Mouse (Mus musculus) liver, postnatal 0 days (tissue): ENCODE measurements around the gene Wwp2. TPM values are rescaled to one million over a fixed set of nuclear protein-coding genes. Genes with fewer than 3 reads are reported as not detected.

Experiments used
- ATAC-seq: fragments of 200-750 bp; cut with Nextera tagmentation; 2 replicates; pipeline ENCODE4 v1.8.0; 2017; ENCODE audit warnings: mild to moderate bottlenecking, moderate library complexity
- DNase-seq: peaks from one replicate; pipeline ENCODE4 v3.0.0-alpha.2; 2016
- H3K27ac ChIP-seq: fragments of 300-500 bp; sonication (generic); 2 replicates; pipeline ENCODE4 v1.5.1; 2014; ENCODE audit warnings: antibody characterized with exemption, moderate library complexity, mild to moderate bottlenecking, low read depth
- H3K27me3 ChIP-seq: fragments of 300-500 bp; sonication (generic); 2 replicates; pipeline ENCODE4 v1.6.1; 2014; ENCODE audit warnings: low read length, control low read depth, mixed read lengths; ENCODE audit not compliant: insufficient read depth
- H3K36me3 ChIP-seq: fragments of 300-500 bp; sonication (generic); replicated peaks from 2 replicates; pipeline ENCODE4 v1.6.1; 2014; ENCODE audit warnings: mild to moderate bottlenecking, control low read depth, low read length, moderate library complexity, mixed read lengths; ENCODE audit not compliant: insufficient read depth
- H3K4me1 ChIP-seq: fragments of 300-500 bp; sonication (generic); 2 replicates; pipeline ENCODE4 v1.6.1; 2014; ENCODE audit warnings: antibody characterized with exemption, mild to moderate bottlenecking, control low read depth; ENCODE audit not compliant: insufficient read depth
- H3K4me2 ChIP-seq: fragments of 300-500 bp; sonication (generic); 2 replicates; pipeline ENCODE4 v1.6.1; 2014; ENCODE audit warnings: low read depth, mild to moderate bottlenecking, low read length, moderate library complexity, mixed read lengths
- H3K4me3 ChIP-seq: fragments of 300-500 bp; sonication (generic); 2 replicates; pipeline ENCODE4 v1.5.1; 2014; ENCODE audit warnings: low read depth, low read length
- H3K9ac ChIP-seq: fragments of 300-500 bp; sonication (generic); replicated peaks from 2 replicates; pipeline ENCODE4 v1.6.1; 2014; ENCODE audit warnings: mild to moderate bottlenecking, moderate library complexity
- H3K9me3 ChIP-seq: fragments of 300-500 bp; sonication (generic); 2 replicates; pipeline ENCODE4 v1.6.1; 2016; ENCODE audit warnings: mild to moderate bottlenecking, control low read depth, low read length, mixed read lengths
- CTCF ChIP-seq: sonication (generic); IDR thresholded peaks from 2 replicates; pipeline ENCODE4 v1.5.1; 2016; ENCODE audit warnings: antibody characterized with exemption, low read depth
- EP300 ChIP-seq: IDR thresholded peaks from 2 replicates; pipeline ENCODE4 v1.6.1; 2016; ENCODE audit warnings: antibody characterized with exemption, low read depth, mild to moderate bottlenecking
- WGBS: fragments of 180-500 bp; shearing (Covaris S2); extraction: QIAGEN DNeasy Blood & Tissue Kit; methylation state at CpG from one replicate; pipeline ENCODE4 v1.1.7; 2014; ENCODE audit not compliant: insufficient replicate concordance; 5-methylcytosine and 5-hydroxymethylcytosine counted together
- polyA plus RNA-seq: library from polyadenylated mRNA; unstranded; fragments of >200 nt; fragmentation: Nextera tagmentation; extraction: Ambion mirVana; gene quantifications from 2 replicates; pipeline ENCODE4 v1.2.1, GENCODE M21; 2015

The Wwp2 gene
- polyA plus RNA-seq, 1 experiment from 2014 or later = 29.1 TPM

GRCm38 (mm10) chr8:107465332-107465990, 29.3 kb downstream of the Wwp2 start:
- H3K4me1 ChIP-seq = no peaks in the 10 kb centered on the region
- DNase-seq (no peak), ATAC-seq (no peak)
- H3K4me3 ChIP-seq = no peak overlapping the region
- no peaks in the 10 kb centered on the region for H3K9me3 ChIP-seq
- H3K36me3 ChIP-seq = peaks cover 42% of the 10 kb centered on the region
- TF ChIP-seq CTCF (no peak), EP300 (no peak)
- H3K9ac ChIP-seq = no peak overlapping the region
- H3K27me3 ChIP-seq = no peaks in the 10 kb centered on the region
- no peak overlapping the region for H3K27ac ChIP-seq
- no peak overlapping the region for H3K4me2 ChIP-seq
- 72% methylated on average over 3 of the region's 3 CpGs for WGBS

- H3K4me3 ChIP-seq = no peak overlapping the region
- H3K4me2 ChIP-seq = no peak overlapping the region
- peaks cover 42% of the 10 kb centered on the region for H3K36me3 ChIP-seq
- ATAC-seq = 0 out of 2 replicates have a peak, but pooled peaks have one; percentile 33
- no peak overlapping the region for H3K9ac ChIP-seq
- TF ChIP-seq EP300 = no peak
- peak; percentile 49 for TF ChIP-seq CTCF
- no peak overlapping the region for H3K27ac ChIP-seq
- WGBS = 73% methylated on average over 5 of the region's 5 CpGs
- H3K4me1 ChIP-seq = no peaks in the 10 kb centered on the region
- H3K27me3 ChIP-seq = no peaks in the 10 kb centered on the region
- DNase-seq = peak; percentile 27
- no peaks in the 10 kb centered on the region for H3K9me3 ChIP-seq
These were observed 30.5 kb downstream of the Wwp2 start for GRCm38 (mm10) chr8:107466642-107467041.

- H3K27me3 ChIP-seq = no peaks in the 10 kb centered on the region
- no peak overlapping the region for H3K27ac ChIP-seq
- DNase-seq = no peak
- no peak overlapping the region for H3K9ac ChIP-seq
- H3K9me3 ChIP-seq = no peaks in the 10 kb centered on the region
- ATAC-seq = no peak
- 62% methylated on average over 8 of the region's 8 CpGs for WGBS
- peaks cover 6% of the 10 kb centered on the region; the same call in 1 of the 2 replicates for H3K4me1 ChIP-seq
- TF ChIP-seq EP300 (no peak), CTCF (no peak)
- H3K36me3 ChIP-seq = peaks cover 37% of the 10 kb centered on the region
- no peak overlapping the region for H3K4me2 ChIP-seq
- no peak overlapping the region for H3K4me3 ChIP-seq
These were observed 32.7 kb downstream of the Wwp2 start for GRCm38 (mm10) chr8:107468811-107469302.

GRCm38 (mm10) chr8:107470302-107470701, 34.1 kb downstream of the Wwp2 start:
- no peaks in the 10 kb centered on the region for H3K27me3 ChIP-seq
- H3K4me2 ChIP-seq = no peak overlapping the region
- no peak overlapping the region for H3K9ac ChIP-seq
- peaks cover 37% of the 10 kb centered on the region for H3K36me3 ChIP-seq
- H3K4me3 ChIP-seq = no peak overlapping the region
- ATAC-seq (no peak), DNase-seq (no peak)
- peaks cover 6% of the 10 kb centered on the region; the same call in 1 of the 2 replicates for H3K4me1 ChIP-seq
- WGBS = 82% methylated on average over 5 of the region's 5 CpGs
- TF ChIP-seq CTCF (no peak), EP300 (no peak)
- H3K9me3 ChIP-seq = no peaks in the 10 kb centered on the region
- no peak overlapping the region for H3K27ac ChIP-seq

GRCm38 (mm10) chr8:107472403-107473100, 36.4 kb downstream of the Wwp2 start:
- Histone ChIP-seq H3K27me3 (no peaks in the 10 kb centered on the region), H3K4me3 (no peak overlapping the region), H3K36me3 (peaks cover 31% of the 10 kb centered on the region), H3K9me3 (no peaks in the 10 kb centered on the region), H3K4me1 (peaks cover 6% of the 10 kb centered on the region; the same call in 1 of the 2 replicates), H3K9ac (no peak overlapping the region), H3K27ac (0 out of 2 replicates have a peak overlapping the region, but pooled peaks have one; percentile 30), H3K4me2 (no peak overlapping the region)
- 47% methylated on average over 10 of the region's 10 CpGs for WGBS
- no peak for ATAC-seq
- DNase-seq = no peak
- TF ChIP-seq EP300 (no peak), CTCF (no peak)

- TF ChIP-seq EP300 = no peak
- TF ChIP-seq CTCF = no peak
- Histone ChIP-seq H3K4me3 (no peak overlapping the region), H3K27me3 (no peaks in the 10 kb centered on the region), H3K9ac (no peak overlapping the region), H3K9me3 (no peaks in the 10 kb centered on the region), H3K4me2 (no peak overlapping the region), H3K4me1 (peaks cover 6% of the 10 kb centered on the region; the same call in 1 of the 2 replicates), H3K27ac (no peak overlapping the region), H3K36me3 (peaks cover 29% of the 10 kb centered on the region)
- ATAC-seq = no peak
- DNase-seq = no peak
- 70% methylated on average over 4 of the region's 4 CpGs for WGBS
These were observed 37.2 kb downstream of the Wwp2 start for GRCm38 (mm10) chr8:107473369-107473768.
